Mouse (Mus musculus) left cerebral cortex, adult 18-20 months (tissue): ENCODE measurements around the gene Slk. TPM values are rescaled to one million over a fixed set of nuclear protein-coding genes. Genes with fewer than 3 reads are reported as not detected.
A peak's percentile ranks its signal among the peaks of the same experiment; 100 is the strongest.

Source experiments
- DNase-seq, 2 experiments: peaks; one replicate each; pipeline ENCODE4 v3.0.0; 2021 to 2022; ENCODE audit warnings: low spot score in 2 of 2, mixed read lengths in 1 of 2
- long read RNA-seq, 2 experiments: library from polyadenylated mRNA; stranded (forward); transcript quantifications; one replicate each; pipeline ENCODE4 v2.0.0; 2021
- total RNA-seq, 2 experiments: library from RNA; stranded (reverse); gene quantifications; 2 replicates each; pipeline ENCODE4 v1.2.3; 2021

Gene Slk
- total RNA-seq: 10 to 100 TPM; 51.2 to 57.1 TPM
- long read RNA-seq, experiment 1, full-length matches to known transcripts: 20 of 34 reads
- long read RNA-seq, experiment 1, partial matches to known transcripts: 3 of 34 reads
- long read RNA-seq, experiment 1, other reads (novel, unspliced or antisense): 11 of 34 reads
- long read RNA-seq, experiment 2, full-length matches to known transcripts: 6 of 14 reads
- long read RNA-seq, experiment 2, partial matches to known transcripts: 2 of 14 reads
- long read RNA-seq, experiment 2, other reads (novel, unspliced or antisense): 6 of 14 reads

GRCm38 (mm10) chr19:47579225-47579787 is at the start of gene Slk:
TSS of gene Slk (plus strand) at chr19:47579678.
- DNase-seq: peak; percentile 69 to 85

GRCm38 (mm10) chr19:47531309-47531708 is 48.2 kb upstream of the Slk start:
- no peak for DNase-seq

- no peak for DNase-seq
Measured at GRCm38 (mm10) chr19:47532449-47532848, 47.0 kb upstream of the Slk start.

- DNase-seq: peak in 1 of 2 experiments; percentile 29
Measured at GRCm38 (mm10) chr19:47534131-47534530, 45.3 kb upstream of the Slk start.

- peak; percentile 96 to 98 for DNase-seq
Measured at GRCm38 (mm10) chr19:47536521-47537299, 42.8 kb upstream of the Slk start.

GRCm38 (mm10) chr19:47537300-47537792 is 42.1 kb upstream of the Slk start, which contains the start of gene Stn1:
TSS of gene Stn1 (minus strand) at chr19:47537507.
- DNase-seq: no peak

- DNase-seq: no peak
Measured at GRCm38 (mm10) chr19:47537879-47538278, 41.6 kb upstream of the Slk start.

- DNase-seq: no peak
Measured at GRCm38 (mm10) chr19:47538801-47539200, 40.7 kb upstream of the Slk start.

- no peak for DNase-seq
Measured at GRCm38 (mm10) chr19:47542441-47542840, 37.0 kb upstream of the Slk start.

- DNase-seq: no peak
Measured at GRCm38 (mm10) chr19:47545055-47545454, 34.4 kb upstream of the Slk start.

- no peak for DNase-seq
Measured at GRCm38 (mm10) chr19:47545528-47545927, 34.0 kb upstream of the Slk start.

- no peak for DNase-seq
Measured at GRCm38 (mm10) chr19:47548432-47549076, 30.9 kb upstream of the Slk start.

- DNase-seq: peak in 1 of 2 experiments; percentile 20
Measured at GRCm38 (mm10) chr19:47549174-47549573, 30.3 kb upstream of the Slk start.

- no peak for DNase-seq
Measured at GRCm38 (mm10) chr19:47549584-47549983, 29.9 kb upstream of the Slk start.

GRCm38 (mm10) chr19:47559145-47559544 is 20.3 kb upstream of the Slk start:
- no peak for DNase-seq

GRCm38 (mm10) chr19:47559751-47560512 is 19.5 kb upstream of the Slk start:
- DNase-seq: peak in 1 of 2 experiments; percentile 56

- no peak for DNase-seq
Measured at GRCm38 (mm10) chr19:47560544-47561161, 18.8 kb upstream of the Slk start.

- DNase-seq: no peak
Measured at GRCm38 (mm10) chr19:47561996-47562441, 17.5 kb upstream of the Slk start.

GRCm38 (mm10) chr19:47563715-47564114 is 15.8 kb upstream of the Slk start:
- DNase-seq: no peak

- no peak for DNase-seq
Measured at GRCm38 (mm10) chr19:47565031-47565654, 14.3 kb upstream of the Slk start.
